Mouse (Mus musculus): Measurements from ENCODE around the gene Gm10382. TPM values are rescaled to one million over a fixed set of nuclear protein-coding genes. Genes with fewer than 3 reads are reported as not detected.
A peak's percentile ranks its signal among the peaks of the same experiment; 100 is the strongest.
"Not testable (repeated sequence)": the region's sequence is repeated elsewhere in the genome, so short reads cannot be mapped to it uniquely, and the experiment has no call there.

Gm10382 gene
- polyA plus RNA-seq, 1 experiment from 2014 or later, result 0.20 TPM

- H3K4me3 ChIP-seq (ENCODE audit: low read depth, low read length); H3K27me3 ChIP-seq (ENCODE audit: control insufficient read depth, insufficient read depth, low read length); H3K4me2 ChIP-seq (replicated peaks; ENCODE audit: low read depth, low read length); H3K9me3 ChIP-seq (ENCODE audit: control insufficient read depth, low read depth, low read length); H3K4me1 ChIP-seq (ENCODE audit: control insufficient read depth, insufficient read depth, low read length); H3K9ac ChIP-seq (replicated peaks; ENCODE audit: low read depth, low read length); H3K27ac ChIP-seq (ENCODE audit: low read length); ATAC-seq (ENCODE audit: insufficient number of reproducible peaks, insufficient read depth, low FRiP score, low read depth): not testable (repeated sequence)
- H3K36me3 ChIP-seq (ENCODE audit: control insufficient read depth, insufficient read depth, low read length), result peaks cover 22% of the 10 kb centered on the region
- 88% methylated on average over 4 of the region's 6 CpGs for WGBS
Observed at GRCm38 (mm10) chr5:125387295-125387694, 1.8 kb upstream of the Gm10382 start.

- 23% methylated on average over 13 of the region's 13 CpGs for WGBS
- Histone ChIP-seq H3K4me3 (ENCODE audit: low read depth, low read length) (peak overlapping the region; percentile 100), H3K9me3 (ENCODE audit: control insufficient read depth, low read depth, low read length) (no peaks in the 10 kb centered on the region), H3K27ac (ENCODE audit: low read length) (no peak overlapping the region), H3K4me1 (ENCODE audit: control insufficient read depth, insufficient read depth, low read length) (peaks cover 3% of the 10 kb centered on the region; the same call in 1 of the 2 replicates), H3K27me3 (ENCODE audit: control insufficient read depth, insufficient read depth, low read length) (no peaks in the 10 kb centered on the region), H3K36me3 (ENCODE audit: control insufficient read depth, insufficient read depth, low read length) (peaks cover 22% of the 10 kb centered on the region), H3K9ac (replicated peaks; ENCODE audit: low read depth, low read length) (peak overlapping the region; percentile 100), H3K4me2 (replicated peaks; ENCODE audit: low read depth, low read length) (peak overlapping the region; percentile 91)
- no peak for ATAC-seq (ENCODE audit: insufficient number of reproducible peaks, insufficient read depth, low FRiP score, low read depth)
Observed at GRCm38 (mm10) chr5:125388358-125389092, 597 bp upstream of the Gm10382 start.

- no peaks in the 10 kb centered on the region for H3K27me3 ChIP-seq (ENCODE audit: control insufficient read depth, insufficient read depth, low read length)
- peak within 1 kb of the TSS; percentile 100 for H3K4me3 ChIP-seq (ENCODE audit: low read depth, low read length)
- H3K9ac ChIP-seq (replicated peaks; ENCODE audit: low read depth, low read length), result peak within 1 kb of the TSS; percentile 100
- H3K9me3 ChIP-seq (ENCODE audit: control insufficient read depth, low read depth, low read length), result no peaks in the 10 kb centered on the region
- peak; percentile 28 for ATAC-seq (ENCODE audit: insufficient number of reproducible peaks, insufficient read depth, low FRiP score, low read depth)
- peaks cover 12% of the 10 kb centered on the region for H3K36me3 ChIP-seq (ENCODE audit: control insufficient read depth, insufficient read depth, low read length)
- WGBS, result under 1% methylated on average over 62 of the region's 69 CpGs
- peaks cover 13% of the 10 kb centered on the region for H3K4me1 ChIP-seq (ENCODE audit: control insufficient read depth, insufficient read depth, low read length)
- peak within 1 kb of the TSS; percentile 91 for H3K4me2 ChIP-seq (replicated peaks; ENCODE audit: low read depth, low read length)
- H3K27ac ChIP-seq (ENCODE audit: low read length), result peak within 1 kb of the TSS; percentile 94
Observed at GRCm38 (mm10) chr5:125389579-125390441, 688 bp downstream of the Gm10382 start, which contains the start of gene Ubc. Gene Ubc (minus strand): TSS chr5:125390202.

- peaks cover under 1% of the 10 kb centered on the region; the same call in 1 of the 2 replicates for H3K36me3 ChIP-seq (ENCODE audit: control insufficient read depth, insufficient read depth, low read length)
- H3K4me1 ChIP-seq (ENCODE audit: control insufficient read depth, insufficient read depth, low read length), result peaks cover 15% of the 10 kb centered on the region
- H3K4me3 ChIP-seq (ENCODE audit: low read depth, low read length), result no peak overlapping the region
- H3K9me3 ChIP-seq (ENCODE audit: control insufficient read depth, low read depth, low read length), result no peaks in the 10 kb centered on the region
- H3K4me2 ChIP-seq (replicated peaks; ENCODE audit: low read depth, low read length), result no peak overlapping the region
- no peaks in the 10 kb centered on the region for H3K27me3 ChIP-seq (ENCODE audit: control insufficient read depth, insufficient read depth, low read length)
- no peak for ATAC-seq (ENCODE audit: insufficient number of reproducible peaks, insufficient read depth, low FRiP score, low read depth)
- 87% methylated on average over 3 of the region's 3 CpGs for WGBS
- peak overlapping the region; percentile 58; the same call in 1 of the 2 replicates for H3K27ac ChIP-seq (ENCODE audit: low read length)
- no peak overlapping the region for H3K9ac ChIP-seq (replicated peaks; ENCODE audit: low read depth, low read length)
Observed at GRCm38 (mm10) chr5:125390906-125391477, 1.9 kb downstream of the Gm10382 start.

- H3K4me2 ChIP-seq (replicated peaks; ENCODE audit: low read depth, low read length), result no peak overlapping the region
- ATAC-seq (ENCODE audit: insufficient number of reproducible peaks, insufficient read depth, low FRiP score, low read depth), result no peak
- H3K27me3 ChIP-seq (ENCODE audit: control insufficient read depth, insufficient read depth, low read length), result no peaks in the 10 kb centered on the region
- no peaks in the 10 kb centered on the region for H3K9me3 ChIP-seq (ENCODE audit: control insufficient read depth, low read depth, low read length)
- H3K9ac ChIP-seq (replicated peaks; ENCODE audit: low read depth, low read length), result no peak overlapping the region
- H3K4me3 ChIP-seq (ENCODE audit: low read depth, low read length), result no peak overlapping the region
- H3K27ac ChIP-seq (ENCODE audit: low read length), result peak overlapping the region; percentile 62
- H3K4me1 ChIP-seq (ENCODE audit: control insufficient read depth, insufficient read depth, low read length), result peaks cover 15% of the 10 kb centered on the region
- no peaks in the 10 kb centered on the region for H3K36me3 ChIP-seq (ENCODE audit: control insufficient read depth, insufficient read depth, low read length)
- WGBS, result 73% methylated on average over 5 of the region's 5 CpGs
Observed at GRCm38 (mm10) chr5:125391609-125392008, 2.5 kb downstream of the Gm10382 start.

GRCm38 (mm10) chr5:125392176-125392575 is 3.1 kb downstream of the Gm10382 start:
- H3K36me3 ChIP-seq (ENCODE audit: control insufficient read depth, insufficient read depth, low read length); H3K4me2 ChIP-seq (replicated peaks; ENCODE audit: low read depth, low read length); H3K4me3 ChIP-seq (ENCODE audit: low read depth, low read length); H3K9ac ChIP-seq (replicated peaks; ENCODE audit: low read depth, low read length); H3K9me3 ChIP-seq (ENCODE audit: control insufficient read depth, low read depth, low read length); ATAC-seq (ENCODE audit: insufficient number of reproducible peaks, insufficient read depth, low FRiP score, low read depth); H3K27me3 ChIP-seq (ENCODE audit: control insufficient read depth, insufficient read depth, low read length): not testable (repeated sequence)
- WGBS, result 93% methylated on average over 4 of the region's 4 CpGs
- peak overlapping the region; percentile 99 for H3K27ac ChIP-seq (ENCODE audit: low read length)
- H3K4me1 ChIP-seq (ENCODE audit: control insufficient read depth, insufficient read depth, low read length), result peaks cover 15% of the 10 kb centered on the region

GRCm38 (mm10) chr5:125392618-125392976 is 3.5 kb downstream of the Gm10382 start:
- no peaks in the 10 kb centered on the region for H3K36me3 ChIP-seq (ENCODE audit: control insufficient read depth, insufficient read depth, low read length)
- H3K4me3 ChIP-seq (ENCODE audit: low read depth, low read length), result 0 out of 2 replicates have a peak overlapping the region, but pooled peaks have one; percentile 27
- H3K9me3 ChIP-seq (ENCODE audit: control insufficient read depth, low read depth, low read length), result no peaks in the 10 kb centered on the region
- peaks cover 15% of the 10 kb centered on the region for H3K4me1 ChIP-seq (ENCODE audit: control insufficient read depth, insufficient read depth, low read length)
- ATAC-seq (ENCODE audit: insufficient number of reproducible peaks, insufficient read depth, low FRiP score, low read depth), result no peak
- 0 out of 2 replicates have a peak overlapping the region, but pooled peaks have one; percentile 4 for H3K9ac ChIP-seq (replicated peaks; ENCODE audit: low read depth, low read length)
- peak overlapping the region; percentile 63; the same call in 1 of the 2 replicates for H3K4me2 ChIP-seq (replicated peaks; ENCODE audit: low read depth, low read length)
- peak overlapping the region; percentile 99 for H3K27ac ChIP-seq (ENCODE audit: low read length)
- no peaks in the 10 kb centered on the region for H3K27me3 ChIP-seq (ENCODE audit: control insufficient read depth, insufficient read depth, low read length)
- WGBS, result 38% methylated on average over 1 of the region's 1 CpGs

GRCm38 (mm10) chr5:125392977-125393621 is 4.0 kb downstream of the Gm10382 start:
- under 1% methylated on average over 20 of the region's 20 CpGs for WGBS

More at GRCm38 (mm10) chr5:125392977-125393621, 4.0 kb downstream of the Gm10382 start:
- Histone ChIP-seq H3K27ac (ENCODE audit: low read length) (peak overlapping the region; percentile 99), H3K4me1 (ENCODE audit: control insufficient read depth, insufficient read depth, low read length) (peaks cover 15% of the 10 kb centered on the region), H3K9ac (replicated peaks; ENCODE audit: low read depth, low read length) (peak overlapping the region; percentile 38), H3K4me2 (replicated peaks; ENCODE audit: low read depth, low read length) (peak overlapping the region; percentile 63), H3K36me3 (ENCODE audit: control insufficient read depth, insufficient read depth, low read length) (no peaks in the 10 kb centered on the region), H3K27me3 (ENCODE audit: control insufficient read depth, insufficient read depth, low read length) (no peaks in the 10 kb centered on the region), H3K4me3 (ENCODE audit: low read depth, low read length) (peak overlapping the region; percentile 27), H3K9me3 (ENCODE audit: control insufficient read depth, low read depth, low read length) (no peaks in the 10 kb centered on the region)
- ATAC-seq (ENCODE audit: insufficient number of reproducible peaks, insufficient read depth, low FRiP score, low read depth), result peak; percentile 93
